Mouse (Mus musculus): ENCODE data around the gene Spaca4. TPM values are rescaled to one million over a fixed set of nuclear protein-coding genes. Genes with fewer than 3 reads are reported as not detected.

Gene Spaca4
- total and polyA plus RNA-seq, 3 experiments: not detected

DNA sequence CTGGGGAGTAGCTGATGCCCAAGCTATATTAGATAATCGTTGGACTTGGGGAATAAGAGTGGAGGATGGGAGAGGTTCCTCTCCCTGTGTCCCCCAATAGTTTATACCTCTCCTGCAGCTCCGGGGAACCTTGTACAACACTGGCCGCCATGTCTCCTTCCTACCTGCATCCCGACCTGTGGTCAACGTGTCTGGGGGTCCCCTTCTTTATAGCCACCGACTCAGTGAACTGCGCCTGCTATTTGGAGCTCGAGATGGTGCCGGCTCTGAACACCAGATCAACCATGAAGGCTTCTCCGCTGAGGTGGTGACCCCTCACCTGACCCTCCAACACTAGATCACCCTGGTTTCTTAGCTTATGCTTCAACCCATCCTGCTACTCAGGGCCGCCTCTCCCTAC lies 23.3 kb downstream of the Spaca4 start:
- Histone ChIP-seq H3K4me1 (ENCODE audit: control insufficient read depth in 1 of 2, insufficient read depth in 2 of 2) (peaks cover 3 to 57% of the 10 kb centered on the region in 2 experiments; a peak in 3 of 4 replicates), H3K4me3 (replicated peaks in 1 of 3; ENCODE audit: low read depth in 2 of 3, low read length in 2 of 3, poor library complexity in 1 of 3) (no peak overlapping the region), H3K27ac (ENCODE audit: insufficient read depth, low read depth) (no peak overlapping the region), H3K9me3 (replicated peaks; ENCODE audit: low read length) (no peaks in the 10 kb centered on the region), H3K4me2 (ENCODE audit: insufficient read depth, low read depth, poor library complexity, severe bottlenecking) (no peak overlapping the region), H3K9ac (ENCODE audit: insufficient read depth, low read depth) (no peak overlapping the region), H3K36me3 (replicated peaks in 1 of 2; ENCODE audit: control insufficient read depth in 1 of 2, insufficient read depth in 1 of 2, low read length in 1 of 2) (no peaks in the 10 kb centered on the region), H3K79me2 (replicated peaks; ENCODE audit: control insufficient read depth, extremely low read depth, insufficient read depth, poor library complexity, severe bottlenecking) (no peaks in the 10 kb centered on the region), H3K27me3 (replicated peaks) (no peaks in the 10 kb centered on the region)
- DNase-seq (ENCODE audit: extremely low read depth): no peak
- dilution Hi-C loops (cut with MboI; ENCODE audit: extremely low pct_ligation_motif_present, extremely low pct_unique_long_range_greater_than_20kb, low sequenced_read_pairs): no loop called here
- TF ChIP-seq ELF1 (IDR thresholded peaks at IDR 0.05; ENCODE audit: low read depth, low read length) (no peak), ZC3H11A (IDR thresholded peaks at IDR 0.05; ENCODE audit: low read depth, low read length) (no peak), ZMIZ1 (IDR thresholded peaks at IDR 0.05; ENCODE audit: low read depth, low read length) (no peak), CTCF (conservative IDR thresholded peaks at IDR 0.05 in 1 of 2, IDR thresholded peaks at IDR 0.05 in 1 of 2; ENCODE audit: low read depth in 2 of 2, low read length in 2 of 2) (no peak), ZKSCAN1 (IDR thresholded peaks at IDR 0.05; ENCODE audit: borderline replicate concordance, low read depth, low read length) (no peak), IRF4 (IDR thresholded peaks at IDR 0.05; ENCODE audit: low read depth, low read length) (no peak), ETS1 (conservative IDR thresholded peaks at IDR 0.05; ENCODE audit: low read depth, low read length) (no peak), RAD21 (IDR thresholded peaks at IDR 0.05; ENCODE audit: low read depth, low read length) (no peak), RCOR1 (conservative IDR thresholded peaks at IDR 0.05; ENCODE audit: low read depth, low read length) (no peak), KAT2A (IDR thresholded peaks at IDR 0.05; ENCODE audit: insufficient replicate concordance, low read length) (no peak), GABPA (IDR thresholded peaks at IDR 0.05; ENCODE audit: insufficient replicate concordance, low read depth, low read length) (no peak), MEF2A (IDR thresholded peaks at IDR 0.05; ENCODE audit: borderline replicate concordance, low read depth, low read length) (no peak), UBTF (IDR thresholded peaks at IDR 0.05; ENCODE audit: low read depth, low read length) (no peak)
- in situ Hi-C loops (cut with MboI; ENCODE audit: low pct_ligation_motif_present, low pct_unique_long_range_greater_than_20kb, low sequenced_read_pairs): no loop called here

- no peak overlapping the region for H3K4me2 ChIP-seq (ENCODE audit: insufficient read depth, low read depth, poor library complexity, severe bottlenecking)
- H3K27ac ChIP-seq (ENCODE audit: insufficient read depth, low read depth): no peak overlapping the region
- H3K4me1 ChIP-seq (ENCODE audit: control insufficient read depth in 1 of 2, insufficient read depth in 2 of 2): peaks cover 3 to 54% of the 10 kb centered on the region in 2 experiments; a peak in 3 of 4 replicates
- H3K9ac ChIP-seq (ENCODE audit: insufficient read depth, low read depth): no peak overlapping the region
- H3K36me3 ChIP-seq (replicated peaks in 1 of 2; ENCODE audit: control insufficient read depth in 1 of 2, insufficient read depth in 1 of 2, low read length in 1 of 2): no peaks in the 10 kb centered on the region
- TF ChIP-seq RAD21 (IDR thresholded peaks at IDR 0.05; ENCODE audit: low read depth, low read length) (no peak), ZNF384 (IDR thresholded peaks at IDR 0.05; ENCODE audit: low read depth, low read length) (no peak), KAT2A (IDR thresholded peaks at IDR 0.05; ENCODE audit: insufficient replicate concordance, low read length) (no peak), JUND (conservative IDR thresholded peaks at IDR 0.05; ENCODE audit: low read depth, low read length) (no peak), TBP (conservative IDR thresholded peaks at IDR 0.05; ENCODE audit: low read depth, low read length) (no peak), PAX5 (IDR thresholded peaks at IDR 0.05; ENCODE audit: low read length) (no peak), MXI1 (IDR thresholded peaks at IDR 0.05; ENCODE audit: low read depth, low read length) (no peak), SIN3A (IDR thresholded peaks at IDR 0.05; ENCODE audit: low read length) (no peak), ZKSCAN1 (IDR thresholded peaks at IDR 0.05; ENCODE audit: borderline replicate concordance, low read depth, low read length) (no peak), ZC3H11A (IDR thresholded peaks at IDR 0.05; ENCODE audit: low read depth, low read length) (no peak), BHLHE40 (IDR thresholded peaks at IDR 0.05; ENCODE audit: low read depth, low read length) (no peak), JUN (IDR thresholded peaks at IDR 0.05; ENCODE audit: insufficient read depth, low read depth, low read length) (no peak)
- no peaks in the 10 kb centered on the region for H3K27me3 ChIP-seq (replicated peaks)
- H3K4me3 ChIP-seq (replicated peaks in 1 of 3; ENCODE audit: low read depth in 2 of 3, low read length in 2 of 3, poor library complexity in 1 of 3): no peak overlapping the region
- no peaks in the 10 kb centered on the region for H3K79me2 ChIP-seq (replicated peaks; ENCODE audit: control insufficient read depth, extremely low read depth, insufficient read depth, poor library complexity, severe bottlenecking)
- in situ Hi-C loops (cut with MboI; ENCODE audit: low pct_ligation_motif_present, low pct_unique_long_range_greater_than_20kb, low sequenced_read_pairs) (no loop called here), dilution Hi-C loops (cut with MboI; ENCODE audit: extremely low pct_ligation_motif_present, extremely low pct_unique_long_range_greater_than_20kb, low sequenced_read_pairs) (no loop called here)
- DNase-seq (ENCODE audit: extremely low read depth): no peak
- no peaks in the 10 kb centered on the region for H3K9me3 ChIP-seq (replicated peaks; ENCODE audit: low read length)
Measured at GRCm38 (mm10) chr7:45701607-45702006, 24.0 kb downstream of the Spaca4 start.

Data from CH12.LX (cell line).